Mouse (Mus musculus) c-Kit-positive CD71-positive TER-119-negative erythroid progenitor cells, embryonic 14.5 days (primary cell): Measurements from ENCODE around the gene Ghrl.

Experiments
- DNase-seq: peaks from one replicate; pipeline ENCODE4 v3.0.0-alpha.2; 2013; ENCODE audit warnings: low read depth

The Ghrl gene

DNA sequence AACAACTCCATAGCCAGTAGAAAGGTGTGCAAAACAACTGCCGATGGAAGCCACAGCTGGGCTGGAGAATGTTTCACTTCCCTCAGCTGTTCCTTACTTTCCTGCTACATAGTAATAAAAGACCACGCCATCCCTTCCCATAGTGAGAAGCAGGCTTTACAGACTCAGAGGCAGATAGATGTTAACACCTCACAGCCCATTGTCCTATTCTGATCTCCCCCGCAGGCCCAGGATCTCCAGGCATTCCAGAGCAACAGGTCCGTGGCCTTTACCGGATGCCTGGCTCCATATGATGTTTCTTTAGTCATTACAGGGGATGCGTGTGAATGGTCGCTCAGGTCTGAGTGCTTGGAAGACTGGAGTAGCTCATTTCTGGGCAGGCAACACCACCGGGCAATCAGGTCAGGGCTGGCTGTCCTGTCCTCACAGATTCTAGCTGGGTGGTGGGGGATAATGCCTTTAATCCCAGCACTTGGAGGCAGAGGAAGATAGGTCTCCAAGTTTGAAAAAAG lies 52.0 kb downstream of the Ghrl start:
- DNase-seq = no peak
